Mouse (Mus musculus): Measurements from ENCODE around the gene Kiz.

Kiz gene

DNA sequence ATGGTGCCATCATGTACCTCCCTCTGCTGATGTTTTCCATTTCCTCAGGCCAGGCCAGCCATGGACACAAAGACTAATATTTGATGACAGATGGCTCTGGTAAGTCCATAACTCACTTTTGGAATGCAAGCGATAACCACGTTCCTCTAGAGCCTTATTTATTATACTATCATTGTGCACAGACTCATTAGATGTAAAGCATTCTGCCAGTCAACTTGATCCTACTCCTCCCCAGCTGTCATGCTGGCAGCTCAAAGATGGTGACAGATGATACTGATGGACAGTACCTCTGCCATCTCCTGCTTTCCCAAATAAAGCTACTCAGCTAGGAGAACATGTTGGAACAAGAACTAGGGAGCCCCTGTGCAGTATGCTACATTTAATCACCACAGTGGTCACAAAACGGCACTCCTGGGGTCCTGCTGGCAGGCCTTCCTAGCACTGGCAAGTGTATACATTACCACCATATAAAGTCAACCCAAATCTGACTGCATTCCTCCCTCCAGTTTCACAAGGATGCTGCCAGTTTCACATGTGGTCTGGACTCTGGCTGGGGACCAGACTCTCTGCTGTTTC is 119.9 kb downstream of the Kiz start:
- DNase-seq (ENCODE audit: low spot score in 2 of 2), result no peak

DNA sequence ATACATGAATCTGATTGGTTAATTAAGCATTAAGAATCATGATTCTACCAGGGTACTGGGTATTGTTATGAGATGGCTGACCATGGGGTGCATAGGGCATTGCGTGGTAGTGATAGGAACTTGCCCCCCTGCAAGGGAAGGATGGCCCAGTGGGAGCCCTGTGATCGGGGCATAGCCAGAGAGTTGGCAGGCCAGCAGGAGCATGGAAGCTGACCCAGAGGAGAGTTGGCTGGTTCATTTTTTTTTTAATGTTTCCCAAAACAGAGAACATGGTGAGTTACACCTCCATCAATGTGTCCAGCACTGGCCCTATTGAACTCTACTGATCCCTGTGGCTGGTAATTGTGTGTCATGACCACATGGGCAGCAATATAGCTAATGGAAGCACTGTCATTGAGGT is 127.1 kb downstream of the Kiz start:
- no peak for DNase-seq (ENCODE audit: low spot score in 2 of 2)

- DNase-seq (ENCODE audit: low spot score in 2 of 2), result no peak
Observed at GRCm38 (mm10) chr2:146984831-146985230, 129.2 kb downstream of the Kiz start.

DNA sequence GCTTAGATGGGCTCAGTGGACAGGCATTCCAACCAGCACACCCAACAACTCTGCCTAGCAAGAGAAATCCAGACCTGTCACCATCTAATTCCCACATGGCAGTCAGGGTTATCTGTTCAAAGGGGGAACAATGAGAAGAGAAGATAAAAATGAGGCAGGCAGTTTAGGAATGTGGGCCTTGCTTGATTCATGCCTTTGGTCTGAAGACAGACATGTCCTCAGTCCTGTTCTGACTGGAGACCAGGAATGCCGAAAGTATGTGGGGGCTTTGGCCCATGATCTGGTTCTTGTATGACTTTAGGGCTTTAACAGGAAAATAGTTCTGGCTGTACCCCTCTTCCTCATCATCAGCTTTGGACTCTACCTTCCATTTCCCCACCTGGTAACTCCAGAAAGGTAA is 130.1 kb downstream of the Kiz start:
- DNase-seq (ENCODE audit: low spot score in 2 of 2), result no peak

- DNase-seq (ENCODE audit: low spot score in 2 of 2), result no peak
Observed at GRCm38 (mm10) chr2:146986429-146986828, 130.8 kb downstream of the Kiz start.

DNA sequence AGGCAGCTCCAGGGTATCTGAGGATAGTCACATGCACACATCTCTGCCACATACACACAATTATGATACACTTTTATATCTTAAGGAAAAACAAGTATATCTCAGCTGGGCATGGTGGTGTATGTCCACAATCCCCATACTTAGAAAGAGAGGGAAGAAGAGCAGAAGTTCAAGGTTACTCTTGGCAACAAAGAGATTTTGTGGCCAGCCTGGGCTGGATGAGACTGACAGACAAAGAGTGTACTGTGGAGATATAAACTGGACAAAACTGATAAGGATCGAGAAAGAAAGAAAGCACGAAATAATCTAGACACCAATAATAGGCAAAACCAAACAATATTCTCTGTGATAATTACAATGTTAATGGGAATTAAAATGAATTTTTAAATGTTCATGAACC is 151.6 kb downstream of the Kiz start:
- DNase-seq (ENCODE audit: low spot score in 2 of 2), result no peak

GRCm38 (mm10) chr2:147009084-147009483 is 153.4 kb downstream of the Kiz start:
- DNase-seq (ENCODE audit: low spot score in 2 of 2), result no peak

GRCm38 (mm10) chr2:147010141-147010540 is 154.5 kb downstream of the Kiz start:
- no peak for DNase-seq (ENCODE audit: low spot score in 2 of 2)

DNA sequence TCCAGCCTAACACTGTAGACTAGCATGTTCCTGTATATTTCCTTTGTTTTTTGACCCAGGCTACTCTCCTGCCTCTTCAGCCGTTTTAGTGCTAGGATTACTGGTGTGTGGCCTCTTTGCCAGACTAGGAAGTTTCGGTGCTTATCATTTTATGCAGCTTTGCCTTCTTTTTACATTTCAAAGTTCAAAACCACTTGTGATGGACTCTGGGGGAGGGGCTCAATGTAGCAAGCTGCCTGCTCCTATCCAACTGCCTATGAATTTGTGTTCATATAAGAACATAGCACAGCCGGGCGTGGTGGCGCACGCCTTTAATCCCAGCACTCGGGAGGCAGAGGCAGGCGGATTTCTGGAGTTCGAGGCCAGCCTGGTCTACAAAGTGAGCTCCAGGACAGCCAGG is 155.3 kb downstream of the Kiz start:
- DNase-seq (ENCODE audit: low spot score in 2 of 2), result no peak

DNA sequence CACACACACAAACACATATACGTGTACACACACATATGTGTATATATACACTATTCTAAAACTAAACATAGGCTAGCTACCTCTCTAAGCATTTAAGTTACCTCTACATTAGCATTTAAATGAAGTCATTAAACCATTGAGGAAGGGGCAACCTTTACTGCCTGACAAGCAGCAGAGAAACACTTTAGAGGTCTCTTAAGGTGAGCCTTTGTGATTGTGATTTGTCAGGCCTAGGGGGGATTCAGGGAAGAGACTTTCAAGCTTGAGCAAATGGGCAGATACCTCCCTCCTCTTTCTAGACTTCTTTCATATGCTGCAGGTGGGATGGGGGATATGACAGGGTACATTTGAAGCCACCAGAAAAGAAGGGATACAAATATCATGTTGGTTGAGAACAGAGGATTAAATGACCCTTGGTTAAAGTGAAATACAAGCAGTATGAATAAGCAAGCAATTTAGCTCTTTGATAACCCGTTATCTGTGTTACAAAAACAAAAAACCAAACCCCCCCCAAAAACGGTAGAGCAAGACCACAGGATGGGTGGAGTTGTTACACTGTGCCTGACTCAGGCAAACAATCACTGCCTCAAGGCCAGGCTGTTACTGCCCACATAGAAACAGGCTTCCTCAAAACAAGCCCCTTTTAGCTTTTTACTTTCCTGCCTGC is 155.9 kb downstream of the Kiz start:
- peak in 1 of 2 experiments; percentile 12 for DNase-seq (ENCODE audit: low spot score in 2 of 2)

GRCm38 (mm10) chr2:147012141-147012622 is 156.5 kb downstream of the Kiz start:
- no peak for DNase-seq (ENCODE audit: low spot score in 2 of 2)

DNA sequence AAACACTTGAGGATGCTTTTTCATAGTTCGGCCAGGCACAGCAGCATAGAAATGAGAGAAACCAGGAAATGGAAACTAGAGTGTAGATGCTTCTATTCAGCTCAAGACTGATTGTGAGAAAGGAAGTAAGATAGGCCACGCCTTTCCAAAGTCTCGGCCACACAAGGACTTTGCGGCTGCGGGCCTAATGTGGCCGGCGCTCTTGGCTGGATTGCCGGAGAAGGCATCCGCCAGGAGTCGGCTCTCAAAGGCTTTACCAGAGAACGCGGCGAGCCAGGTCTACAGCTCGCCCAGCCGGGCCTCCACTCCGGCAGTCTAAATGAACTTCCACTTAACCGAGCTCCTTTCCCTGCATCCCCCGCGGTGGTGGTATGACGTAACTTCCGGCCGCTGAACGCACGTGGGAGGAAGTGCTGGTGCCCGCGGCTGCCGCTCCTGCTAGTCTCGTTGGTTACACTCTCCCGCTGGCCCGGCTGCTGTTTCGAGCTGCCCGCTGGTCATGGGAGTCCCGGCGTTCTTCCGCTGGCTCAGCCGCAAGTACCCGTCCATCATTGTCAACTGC is 157.0 kb downstream of the Kiz start, which contains the start of gene Xrn2:
Gene Xrn2, plus strand, starts transcription at position 374 of the 562 bp plus-strand sequence.
- DNase-seq (ENCODE audit: low spot score in 2 of 2), result peak; percentile 94 to 95

DNA sequence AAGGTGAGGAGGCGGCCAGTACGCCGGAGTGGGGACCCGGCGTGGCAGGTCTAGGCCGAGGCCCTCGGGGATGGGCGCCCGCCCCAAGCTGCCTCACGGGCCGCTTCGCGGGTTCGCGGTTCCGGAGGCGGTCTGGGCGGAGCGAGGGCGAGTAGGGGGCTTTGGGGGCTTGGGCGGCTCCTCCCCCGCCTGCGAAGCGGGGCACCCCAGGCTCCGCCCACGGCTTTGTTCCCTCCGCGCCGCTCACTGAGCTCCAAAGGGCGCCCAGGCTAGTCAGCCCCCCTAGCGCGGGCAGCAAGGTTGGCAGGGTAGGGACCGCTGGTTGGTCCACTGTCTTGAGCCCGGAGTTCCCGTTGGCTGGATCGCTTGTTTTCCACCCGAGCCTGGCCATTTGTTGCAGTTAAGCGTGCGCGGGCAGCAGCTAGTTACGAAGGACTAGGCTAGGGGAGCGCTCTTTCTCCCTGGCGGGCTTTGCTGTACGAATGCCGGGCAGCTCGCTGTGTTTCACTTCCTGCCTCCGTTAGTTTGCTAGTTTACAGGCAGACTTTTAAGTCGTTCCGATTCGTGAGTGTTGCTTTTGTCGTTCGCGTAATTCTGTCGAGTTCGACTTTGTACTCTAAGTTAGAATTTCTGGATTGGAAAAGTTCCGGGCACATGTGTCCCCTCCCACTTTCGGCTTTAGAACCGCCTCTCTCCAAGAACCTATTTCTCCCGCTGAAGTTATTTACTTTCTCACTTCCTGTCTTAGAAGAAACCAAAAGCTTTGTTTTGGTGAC is 157.7 kb downstream of the Kiz start:
- peak; percentile 55 to 63 for DNase-seq (ENCODE audit: low spot score in 2 of 2)

- no peak for DNase-seq (ENCODE audit: low spot score in 2 of 2)
Observed at GRCm38 (mm10) chr2:147014101-147014886, 158.6 kb downstream of the Kiz start.

All from heart, adult 9 months (tissue).